Mouse (Mus musculus): Measurements from ENCODE around the gene Plekhg5. TPM values are rescaled to one million over a fixed set of nuclear protein-coding genes. Genes with fewer than 3 reads are reported as not detected.

Plekhg5 gene
- polyA plus RNA-seq, 1 experiment, result 2.3 TPM

GRCm38 (mm10) chr4:152120311-152121182 lies 48.2 kb downstream of the Plekhg5 start:
- peak overlapping the region; percentile 36 for H3K4me3 ChIP-seq (ENCODE audit: insufficient read depth, low read depth, low read length)
- H3K27ac ChIP-seq (replicated peaks; ENCODE audit: low read depth, low read length), result no peak overlapping the region
- H3K4me1 ChIP-seq (ENCODE audit: control insufficient read depth, insufficient read depth, insufficient read length, low read length), result peaks cover 7% of the 10 kb centered on the region; the same call in 1 of the 2 replicates

GRCm38 (mm10) chr4:152121183-152121505 lies 48.8 kb downstream of the Plekhg5 start:
- H3K27ac ChIP-seq (replicated peaks; ENCODE audit: low read depth, low read length), result no peak overlapping the region
- peaks cover 7% of the 10 kb centered on the region; the same call in 1 of the 2 replicates for H3K4me1 ChIP-seq (ENCODE audit: control insufficient read depth, insufficient read depth, insufficient read length, low read length)
- H3K4me3 ChIP-seq (ENCODE audit: insufficient read depth, low read depth, low read length), result peak overlapping the region; percentile 36

- Histone ChIP-seq H3K4me1 (ENCODE audit: control insufficient read depth, insufficient read depth, insufficient read length, low read length) (peaks cover 7% of the 10 kb centered on the region; the same call in 1 of the 2 replicates), H3K27ac (replicated peaks; ENCODE audit: low read depth, low read length) (no peak overlapping the region), H3K4me3 (ENCODE audit: insufficient read depth, low read depth, low read length) (peak overlapping the region; percentile 46; the same call in 1 of the 2 replicates)
Measured at GRCm38 (mm10) chr4:152124361-152124961, 52.2 kb downstream of the Plekhg5 start.

- Histone ChIP-seq H3K4me3 (ENCODE audit: insufficient read depth, low read depth, low read length) (peak overlapping the region; percentile 46), H3K4me1 (ENCODE audit: control insufficient read depth, insufficient read depth, insufficient read length, low read length) (peaks cover 6% of the 10 kb centered on the region; the same call in 1 of the 2 replicates), H3K27ac (replicated peaks; ENCODE audit: low read depth, low read length) (no peak overlapping the region)
Measured at GRCm38 (mm10) chr4:152125161-152126025, 53.1 kb downstream of the Plekhg5 start.

- Histone ChIP-seq H3K27ac (replicated peaks; ENCODE audit: low read depth, low read length) (no peak overlapping the region), H3K4me3 (ENCODE audit: insufficient read depth, low read depth, low read length) (peak overlapping the region; percentile 46), H3K4me1 (ENCODE audit: control insufficient read depth, insufficient read depth, insufficient read length, low read length) (peaks cover 2% of the 10 kb centered on the region; the same call in 1 of the 2 replicates)
Measured at GRCm38 (mm10) chr4:152126026-152126920, 54.0 kb downstream of the Plekhg5 start.

- Histone ChIP-seq H3K27ac (replicated peaks; ENCODE audit: low read depth, low read length) (no peak overlapping the region), H3K4me1 (ENCODE audit: control insufficient read depth, insufficient read depth, insufficient read length, low read length) (peaks cover 5% of the 10 kb centered on the region; the same call in 1 of the 2 replicates), H3K4me3 (ENCODE audit: insufficient read depth, low read depth, low read length) (no peak overlapping the region)
Measured at GRCm38 (mm10) chr4:152127884-152128283, 55.6 kb downstream of the Plekhg5 start.

- peaks cover 5% of the 10 kb centered on the region; the same call in 1 of the 2 replicates for H3K4me1 ChIP-seq (ENCODE audit: control insufficient read depth, insufficient read depth, insufficient read length, low read length)
- no peak overlapping the region for H3K27ac ChIP-seq (replicated peaks; ENCODE audit: low read depth, low read length)
- H3K4me3 ChIP-seq (ENCODE audit: insufficient read depth, low read depth, low read length), result no peak overlapping the region
Measured at GRCm38 (mm10) chr4:152128784-152129183, 56.5 kb downstream of the Plekhg5 start.

- Histone ChIP-seq H3K4me3 (ENCODE audit: insufficient read depth, low read depth, low read length) (no peak overlapping the region), H3K4me1 (ENCODE audit: control insufficient read depth, insufficient read depth, insufficient read length, low read length) (peaks cover 4% of the 10 kb centered on the region; the same call in 1 of the 2 replicates)
Measured at GRCm38 (mm10) chr4:152129395-152129930, 57.2 kb downstream of the Plekhg5 start.

GRCm38 (mm10) chr4:152130771-152131653 lies 58.7 kb downstream of the Plekhg5 start:
- peak overlapping the region; percentile 40 for H3K4me3 ChIP-seq (ENCODE audit: insufficient read depth, low read depth, low read length)
- peaks cover 3% of the 10 kb centered on the region; the same call in 1 of the 2 replicates for H3K4me1 ChIP-seq (ENCODE audit: control insufficient read depth, insufficient read depth, insufficient read length, low read length)
- no peak overlapping the region for H3K27ac ChIP-seq (replicated peaks; ENCODE audit: low read depth, low read length)

More at GRCm38 (mm10) chr4:152129395-152129930, 57.2 kb downstream of the Plekhg5 start:
- H3K27ac ChIP-seq (replicated peaks; ENCODE audit: low read depth, low read length), result no peak overlapping the region

- Histone ChIP-seq H3K27ac (replicated peaks; ENCODE audit: low read depth, low read length) (no peak overlapping the region), H3K4me1 (ENCODE audit: control insufficient read depth, insufficient read depth, insufficient read length, low read length) (peaks cover 3% of the 10 kb centered on the region; the same call in 1 of the 2 replicates), H3K4me3 (ENCODE audit: insufficient read depth, low read depth, low read length) (peak overlapping the region; percentile 40; the same call in 1 of the 2 replicates)
Measured at GRCm38 (mm10) chr4:152131809-152132771, 59.8 kb downstream of the Plekhg5 start.

- Histone ChIP-seq H3K27ac (replicated peaks; ENCODE audit: low read depth, low read length) (no peak overlapping the region), H3K4me1 (ENCODE audit: control insufficient read depth, insufficient read depth, insufficient read length, low read length) (peaks cover 3% of the 10 kb centered on the region; the same call in 1 of the 2 replicates), H3K4me3 (ENCODE audit: insufficient read depth, low read depth, low read length) (no peak overlapping the region)
Measured at GRCm38 (mm10) chr4:152132772-152133169, 60.5 kb downstream of the Plekhg5 start.

- Histone ChIP-seq H3K4me3 (ENCODE audit: insufficient read depth, low read depth, low read length) (no peak overlapping the region), H3K27ac (replicated peaks; ENCODE audit: low read depth, low read length) (no peak overlapping the region), H3K4me1 (ENCODE audit: control insufficient read depth, insufficient read depth, insufficient read length, low read length) (peaks cover 3% of the 10 kb centered on the region)
Measured at GRCm38 (mm10) chr4:152133213-152133612, 60.9 kb downstream of the Plekhg5 start.
